Mouse (Mus musculus): ENCODE measurements around the gene Tiam2. TPM values are rescaled to one million over a fixed set of nuclear protein-coding genes. Genes with fewer than 3 reads are reported as not detected.

The Tiam2 gene
- polyA plus RNA-seq, 1 experiment from 2014 or later = 3.2 TPM

- no peak overlapping the region for H3K4me2 ChIP-seq
- no peak overlapping the region for H3K9ac ChIP-seq (ENCODE audit: low read depth, low read length)
- WGBS (ENCODE audit: insufficient replicate concordance) = 32% methylated on average over 3 of the region's 3 CpGs
- H3K9me3 ChIP-seq (replicated peaks; ENCODE audit: control insufficient read depth, low read length) = no peaks in the 10 kb centered on the region
- no peak overlapping the region for H3K4me3 ChIP-seq (ENCODE audit: low read depth, low read length)
- H3K4me1 ChIP-seq (ENCODE audit: control insufficient read depth, insufficient read depth, low read length) = no peaks in the 10 kb centered on the region
- no peaks in the 10 kb centered on the region for H3K36me3 ChIP-seq (ENCODE audit: control insufficient read depth, insufficient read depth, low read length)
- no peak for ATAC-seq (replicated peaks; ENCODE audit: insufficient number of reproducible peaks, low FRiP score, low TSS enrichment)
- no peak overlapping the region for H3K27ac ChIP-seq (ENCODE audit: low read depth, low read length)
- no peaks in the 10 kb centered on the region for H3K27me3 ChIP-seq (ENCODE audit: control insufficient read depth, insufficient read depth, low read length)
Observed at GRCm38 (mm10) chr17:3498086-3498485, 171.7 kb downstream of the Tiam2 start.

GRCm38 (mm10) chr17:3498580-3498979 is 172.2 kb downstream of the Tiam2 start:
- H3K27ac ChIP-seq (ENCODE audit: low read depth, low read length) = no peak overlapping the region
- H3K36me3 ChIP-seq (ENCODE audit: control insufficient read depth, insufficient read depth, low read length) = no peaks in the 10 kb centered on the region
- no peak for ATAC-seq (replicated peaks; ENCODE audit: insufficient number of reproducible peaks, low FRiP score, low TSS enrichment)
- 87% methylated on average over 3 of the region's 3 CpGs for WGBS (ENCODE audit: insufficient replicate concordance)
- no peak overlapping the region for H3K9ac ChIP-seq (ENCODE audit: low read depth, low read length)
- H3K9me3 ChIP-seq (replicated peaks; ENCODE audit: control insufficient read depth, low read length) = no peaks in the 10 kb centered on the region
- no peak overlapping the region for H3K4me2 ChIP-seq
- H3K27me3 ChIP-seq (ENCODE audit: control insufficient read depth, insufficient read depth, low read length) = no peaks in the 10 kb centered on the region
- no peaks in the 10 kb centered on the region for H3K4me1 ChIP-seq (ENCODE audit: control insufficient read depth, insufficient read depth, low read length)
- no peak overlapping the region for H3K4me3 ChIP-seq (ENCODE audit: low read depth, low read length)

GRCm38 (mm10) chr17:3499468-3499867 is 173.1 kb downstream of the Tiam2 start:
- H3K4me2 ChIP-seq = no peak overlapping the region
- no peaks in the 10 kb centered on the region for H3K36me3 ChIP-seq (ENCODE audit: control insufficient read depth, insufficient read depth, low read length)
- no peak overlapping the region for H3K27ac ChIP-seq (ENCODE audit: low read depth, low read length)
- H3K27me3 ChIP-seq (ENCODE audit: control insufficient read depth, insufficient read depth, low read length) = no peaks in the 10 kb centered on the region
- no peaks in the 10 kb centered on the region for H3K4me1 ChIP-seq (ENCODE audit: control insufficient read depth, insufficient read depth, low read length)
- H3K9me3 ChIP-seq (replicated peaks; ENCODE audit: control insufficient read depth, low read length) = no peaks in the 10 kb centered on the region
- no peak overlapping the region for H3K9ac ChIP-seq (ENCODE audit: low read depth, low read length)
- no peak overlapping the region for H3K4me3 ChIP-seq (ENCODE audit: low read depth, low read length)
- no peak for ATAC-seq (replicated peaks; ENCODE audit: insufficient number of reproducible peaks, low FRiP score, low TSS enrichment)
- 85% methylated on average over 8 of the region's 8 CpGs for WGBS (ENCODE audit: insufficient replicate concordance)

- Histone ChIP-seq H3K4me1 (ENCODE audit: control insufficient read depth, insufficient read depth, low read length) (no peaks in the 10 kb centered on the region), H3K4me3 (ENCODE audit: low read depth, low read length) (no peak overlapping the region), H3K36me3 (ENCODE audit: control insufficient read depth, insufficient read depth, low read length) (no peaks in the 10 kb centered on the region), H3K9me3 (replicated peaks; ENCODE audit: control insufficient read depth, low read length) (no peaks in the 10 kb centered on the region), H3K9ac (ENCODE audit: low read depth, low read length) (no peak overlapping the region), H3K27ac (ENCODE audit: low read depth, low read length) (no peak overlapping the region), H3K27me3 (ENCODE audit: control insufficient read depth, insufficient read depth, low read length) (no peaks in the 10 kb centered on the region), H3K4me2 (no peak overlapping the region)
- no peak for ATAC-seq (replicated peaks; ENCODE audit: insufficient number of reproducible peaks, low FRiP score, low TSS enrichment)
- 84% methylated on average over 6 of the region's 6 CpGs for WGBS (ENCODE audit: insufficient replicate concordance)
Observed at GRCm38 (mm10) chr17:3500076-3500475, 173.7 kb downstream of the Tiam2 start.

- no peak overlapping the region for H3K4me3 ChIP-seq (ENCODE audit: low read depth, low read length)
- no peak overlapping the region for H3K9ac ChIP-seq (ENCODE audit: low read depth, low read length)
- no peaks in the 10 kb centered on the region for H3K27me3 ChIP-seq (ENCODE audit: control insufficient read depth, insufficient read depth, low read length)
- WGBS (ENCODE audit: insufficient replicate concordance) = 82% methylated on average over 4 of the region's 4 CpGs
- no peak overlapping the region for H3K27ac ChIP-seq (ENCODE audit: low read depth, low read length)
- no peak for ATAC-seq (replicated peaks; ENCODE audit: insufficient number of reproducible peaks, low FRiP score, low TSS enrichment)
- H3K4me2 ChIP-seq = no peak overlapping the region
- H3K4me1 ChIP-seq (ENCODE audit: control insufficient read depth, insufficient read depth, low read length) = no peaks in the 10 kb centered on the region
- H3K36me3 ChIP-seq (ENCODE audit: control insufficient read depth, insufficient read depth, low read length) = no peaks in the 10 kb centered on the region
- H3K9me3 ChIP-seq (replicated peaks; ENCODE audit: control insufficient read depth, low read length) = no peaks in the 10 kb centered on the region
Observed at GRCm38 (mm10) chr17:3500936-3501335, 174.6 kb downstream of the Tiam2 start.

- ATAC-seq (replicated peaks; ENCODE audit: insufficient number of reproducible peaks, low FRiP score, low TSS enrichment) = no peak
- Histone ChIP-seq H3K27ac (ENCODE audit: low read depth, low read length) (no peak overlapping the region), H3K9ac (ENCODE audit: low read depth, low read length) (no peak overlapping the region), H3K27me3 (ENCODE audit: control insufficient read depth, insufficient read depth, low read length) (no peaks in the 10 kb centered on the region), H3K4me1 (ENCODE audit: control insufficient read depth, insufficient read depth, low read length) (no peaks in the 10 kb centered on the region), H3K9me3 (replicated peaks; ENCODE audit: control insufficient read depth, low read length) (no peaks in the 10 kb centered on the region), H3K4me2 (no peak overlapping the region), H3K4me3 (ENCODE audit: low read depth, low read length) (no peak overlapping the region), H3K36me3 (ENCODE audit: control insufficient read depth, insufficient read depth, low read length) (no peaks in the 10 kb centered on the region)
- 85% methylated on average over 1 of the region's 1 CpGs for WGBS (ENCODE audit: insufficient replicate concordance)
Observed at GRCm38 (mm10) chr17:3505711-3506110, 179.3 kb downstream of the Tiam2 start.

GRCm38 (mm10) chr17:3506508-3506907 is 180.1 kb downstream of the Tiam2 start:
- ATAC-seq (replicated peaks; ENCODE audit: insufficient number of reproducible peaks, low FRiP score, low TSS enrichment) = no peak
- Histone ChIP-seq H3K36me3 (ENCODE audit: control insufficient read depth, insufficient read depth, low read length) (no peaks in the 10 kb centered on the region), H3K27me3 (ENCODE audit: control insufficient read depth, insufficient read depth, low read length) (no peaks in the 10 kb centered on the region), H3K9ac (ENCODE audit: low read depth, low read length) (no peak overlapping the region), H3K4me1 (ENCODE audit: control insufficient read depth, insufficient read depth, low read length) (no peaks in the 10 kb centered on the region), H3K9me3 (replicated peaks; ENCODE audit: control insufficient read depth, low read length) (no peaks in the 10 kb centered on the region), H3K4me2 (no peak overlapping the region), H3K27ac (ENCODE audit: low read depth, low read length) (no peak overlapping the region), H3K4me3 (ENCODE audit: low read depth, low read length) (no peak overlapping the region)
- 87% methylated on average over 8 of the region's 8 CpGs for WGBS (ENCODE audit: insufficient replicate concordance)

- no peak for ATAC-seq (replicated peaks; ENCODE audit: insufficient number of reproducible peaks, low FRiP score, low TSS enrichment)
- Histone ChIP-seq H3K9me3 (replicated peaks; ENCODE audit: control insufficient read depth, low read length) (no peaks in the 10 kb centered on the region), H3K4me2 (no peak overlapping the region), H3K9ac (ENCODE audit: low read depth, low read length) (no peak overlapping the region), H3K27me3 (ENCODE audit: control insufficient read depth, insufficient read depth, low read length) (no peaks in the 10 kb centered on the region), H3K27ac (ENCODE audit: low read depth, low read length) (no peak overlapping the region), H3K36me3 (ENCODE audit: control insufficient read depth, insufficient read depth, low read length) (0 out of 2 replicates have a peak, but pooled peaks cover 3% of the 10 kb centered on the region), H3K4me3 (ENCODE audit: low read depth, low read length) (no peak overlapping the region), H3K4me1 (ENCODE audit: control insufficient read depth, insufficient read depth, low read length) (no peaks in the 10 kb centered on the region)
- WGBS (ENCODE audit: insufficient replicate concordance) = 13% methylated on average over 1 of the region's 1 CpGs
Observed at GRCm38 (mm10) chr17:3509841-3510240, 183.5 kb downstream of the Tiam2 start.

GRCm38 (mm10) chr17:3514316-3514715 is 187.9 kb downstream of the Tiam2 start:
- no peaks in the 10 kb centered on the region for H3K9me3 ChIP-seq (replicated peaks; ENCODE audit: control insufficient read depth, low read length)
- no peak for ATAC-seq (replicated peaks; ENCODE audit: insufficient number of reproducible peaks, low FRiP score, low TSS enrichment)
- H3K4me3 ChIP-seq (ENCODE audit: low read depth, low read length) = no peak overlapping the region
- H3K9ac ChIP-seq (ENCODE audit: low read depth, low read length) = no peak overlapping the region
- H3K27ac ChIP-seq (ENCODE audit: low read depth, low read length) = no peak overlapping the region
- no peak overlapping the region for H3K4me2 ChIP-seq
- H3K36me3 ChIP-seq (ENCODE audit: control insufficient read depth, insufficient read depth, low read length) = 0 out of 2 replicates have a peak, but pooled peaks cover 6% of the 10 kb centered on the region
- no peaks in the 10 kb centered on the region for H3K4me1 ChIP-seq (ENCODE audit: control insufficient read depth, insufficient read depth, low read length)
- no peaks in the 10 kb centered on the region for H3K27me3 ChIP-seq (ENCODE audit: control insufficient read depth, insufficient read depth, low read length)
- 78% methylated on average over 5 of the region's 5 CpGs for WGBS (ENCODE audit: insufficient replicate concordance)
